Mouse (Mus musculus): ENCODE results near the gene Adgrg6. TPM values are rescaled to one million over a fixed set of nuclear protein-coding genes. Genes with fewer than 3 reads are reported as not detected.

Adgrg6 gene
- polyA plus RNA-seq, 1 experiment from 2014 or later: 4.2 TPM

DNA sequence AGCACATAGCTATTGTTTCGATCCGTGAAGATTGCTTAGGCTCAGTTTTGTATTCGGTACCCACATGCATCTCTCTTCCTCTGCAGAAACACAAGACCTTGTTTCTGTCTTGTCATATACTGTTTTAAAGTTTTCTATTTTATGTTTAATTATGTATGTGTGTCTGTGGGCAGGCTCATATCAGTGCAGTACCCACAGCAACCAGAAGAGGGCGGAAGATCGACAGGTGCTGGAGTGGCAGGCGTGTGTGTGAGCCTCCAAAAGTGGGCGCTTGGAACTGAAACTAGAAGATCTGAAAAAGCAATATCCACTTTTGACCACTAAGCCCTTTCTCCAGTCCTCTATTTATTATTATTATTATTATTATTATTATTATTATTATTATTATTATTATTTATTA lies 95.4 kb downstream of the Adgrg6 start:
- no peaks in the 10 kb centered on the region for H3K36me3 ChIP-seq
- ATAC-seq (ENCODE audit: low FRiP score): no peak
- 78% methylated on average over 7 of the region's 7 CpGs for WGBS

DNA sequence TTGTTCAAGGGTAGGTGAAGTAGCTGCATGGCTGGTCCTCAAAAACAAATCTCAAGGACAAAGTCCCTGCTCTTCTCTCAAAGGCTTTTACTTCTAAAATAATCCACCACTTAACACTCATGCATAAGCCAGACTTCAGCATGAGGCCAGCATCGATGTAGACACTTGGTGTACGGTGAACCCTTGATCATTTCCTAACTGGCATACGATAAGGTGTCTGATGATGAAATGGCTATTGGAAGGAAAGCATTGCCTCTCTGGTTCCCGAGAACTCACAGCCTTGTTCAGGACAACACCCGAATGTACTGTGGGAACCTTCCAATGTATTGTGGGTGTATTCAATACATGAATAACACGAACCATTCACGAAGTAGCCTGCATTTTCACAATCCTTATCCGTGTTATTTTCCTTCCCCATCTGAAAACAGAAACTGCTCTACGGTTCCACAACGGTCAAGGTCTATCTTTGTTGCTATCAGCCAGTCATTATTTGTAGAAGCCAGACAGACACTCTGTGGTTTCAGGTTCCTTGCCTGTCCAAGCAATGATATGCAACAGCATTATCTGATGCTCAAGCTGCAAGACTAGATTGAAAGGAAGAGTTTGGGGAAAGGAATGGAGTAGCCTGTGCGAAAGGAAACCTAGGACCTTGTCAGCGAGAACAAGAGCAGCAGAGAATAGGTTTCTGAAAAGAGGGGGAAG lies 99.7 kb downstream of the Adgrg6 start:
- Histone ChIP-seq H3K36me3 (no peaks in the 10 kb centered on the region), H3K27ac (no peak overlapping the region)

More for the DNA sequence above, 95.4 kb downstream of the Adgrg6 start:
- Histone ChIP-seq H3K27ac (no peak overlapping the region), H3K4me1 (no peaks in the 10 kb centered on the region), H3K27me3 (no peaks in the 10 kb centered on the region), H3K9me3 (replicated peaks) (no peaks in the 10 kb centered on the region), H3K9ac (no peak overlapping the region), H3K4me2 (replicated peaks) (no peak overlapping the region), H3K4me3 (no peak overlapping the region)

DNA sequence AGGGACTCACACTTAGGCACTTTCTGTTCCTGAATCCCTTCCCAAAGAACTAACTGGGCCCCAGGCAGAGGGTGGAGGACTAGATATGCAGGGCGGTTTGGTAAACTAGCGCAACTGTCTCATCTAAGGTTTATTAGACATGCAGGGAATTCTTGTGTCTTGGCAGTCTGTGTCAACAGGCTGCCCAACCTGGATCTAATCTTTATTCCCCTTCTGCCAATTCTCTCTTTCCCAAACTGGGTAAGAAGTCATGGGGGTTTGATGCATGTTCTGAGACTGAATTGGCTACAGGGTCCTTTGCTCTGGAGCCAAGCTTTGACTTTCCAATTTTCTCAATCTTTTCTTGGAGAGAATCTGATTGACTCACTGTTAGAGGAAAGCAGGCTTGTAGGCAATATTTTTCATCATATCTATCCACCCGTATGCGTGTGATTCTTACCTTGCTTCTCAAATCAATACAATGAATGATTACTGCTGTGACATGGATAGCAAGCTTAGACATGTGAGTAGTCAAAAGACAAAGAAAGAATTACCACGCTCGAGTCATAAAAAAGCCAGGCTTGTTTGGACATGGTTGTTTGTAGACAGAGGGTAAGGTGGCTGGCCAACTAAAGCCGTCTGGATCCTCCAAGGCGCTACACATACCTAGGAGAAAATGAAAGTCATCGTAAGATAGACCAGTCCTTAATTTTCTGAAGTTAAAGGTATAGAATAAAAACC lies 104.4 kb downstream of the Adgrg6 start:
- H3K9me3 ChIP-seq (replicated peaks): no peaks in the 10 kb centered on the region
- no peak overlapping the region for H3K4me2 ChIP-seq (replicated peaks)
- ATAC-seq (ENCODE audit: low FRiP score): no peak
- H3K36me3 ChIP-seq: no peaks in the 10 kb centered on the region
- no peaks in the 10 kb centered on the region for H3K4me1 ChIP-seq
- H3K27me3 ChIP-seq: no peaks in the 10 kb centered on the region
- H3K27ac ChIP-seq: no peak overlapping the region
- H3K9ac ChIP-seq: no peak overlapping the region
- WGBS: 94% methylated on average over 9 of the region's 9 CpGs
- H3K4me3 ChIP-seq: no peak overlapping the region

More for the DNA sequence above, 99.7 kb downstream of the Adgrg6 start:
- Histone ChIP-seq H3K4me2 (replicated peaks) (no peak overlapping the region), H3K9ac (no peak overlapping the region), H3K4me1 (no peaks in the 10 kb centered on the region), H3K4me3 (no peak overlapping the region), H3K27me3 (no peaks in the 10 kb centered on the region), H3K9me3 (replicated peaks) (no peaks in the 10 kb centered on the region)
- no peak for ATAC-seq (ENCODE audit: low FRiP score)
- 93% methylated on average over 12 of the region's 12 CpGs for WGBS

DNA sequence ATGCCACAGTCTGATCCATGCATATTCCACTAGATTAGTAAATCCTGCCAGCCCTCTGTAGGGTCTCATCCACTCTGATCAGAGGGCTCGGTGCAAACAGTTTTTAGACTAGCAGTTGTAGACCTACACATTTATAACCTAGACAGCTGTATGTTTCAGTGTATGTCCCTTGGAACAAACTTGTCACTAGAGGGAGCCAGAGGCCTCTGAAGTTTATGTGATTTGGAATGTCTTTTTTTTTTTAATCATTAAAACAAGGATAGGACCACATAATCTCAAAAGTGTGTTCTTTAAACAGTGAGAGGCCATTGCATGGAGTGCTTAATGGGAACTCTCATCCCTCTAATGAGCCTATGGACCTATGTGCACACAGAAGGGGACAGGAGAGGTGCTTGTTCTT lies 141.4 kb downstream of the Adgrg6 start:
- Histone ChIP-seq H3K4me3 (no peak overlapping the region), H3K4me2 (replicated peaks) (no peak overlapping the region), H3K9me3 (replicated peaks) (peaks cover 16% of the 10 kb centered on the region), H3K36me3 (no peaks in the 10 kb centered on the region), H3K27me3 (no peaks in the 10 kb centered on the region), H3K9ac (no peak overlapping the region), H3K4me1 (no peaks in the 10 kb centered on the region), H3K27ac (no peak overlapping the region)
- 73% methylated on average over 1 of the region's 1 CpGs for WGBS
- 0 out of 2 replicates have a peak, but pooled peaks have one; percentile 43 for ATAC-seq (ENCODE audit: low FRiP score)

DNA sequence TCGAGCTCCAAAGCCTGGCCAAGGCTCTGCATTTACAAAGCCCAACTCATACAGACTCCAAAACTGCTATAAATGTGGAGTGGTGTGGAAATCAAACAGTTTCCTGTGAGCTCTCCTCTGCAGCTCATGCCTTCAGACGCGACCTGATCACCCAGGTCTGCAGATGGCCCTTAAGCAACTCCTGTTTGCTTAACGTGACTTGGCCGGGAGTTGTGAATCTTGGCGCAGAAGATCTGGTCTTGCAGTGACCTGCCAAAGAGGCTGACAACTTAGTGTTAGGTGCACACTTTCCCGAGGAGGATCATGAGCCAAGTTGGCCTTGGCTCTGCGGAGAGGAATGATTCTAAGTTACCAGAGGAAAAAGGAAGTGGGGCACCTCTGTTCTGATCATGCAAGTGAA lies 143.7 kb downstream of the Adgrg6 start:
- no peaks in the 10 kb centered on the region for H3K4me1 ChIP-seq
- H3K27ac ChIP-seq: no peak overlapping the region
- H3K27me3 ChIP-seq: no peaks in the 10 kb centered on the region
- no peak overlapping the region for H3K4me3 ChIP-seq
- 85% methylated on average over 8 of the region's 8 CpGs for WGBS
- no peak for ATAC-seq (ENCODE audit: low FRiP score)
- H3K4me2 ChIP-seq (replicated peaks): no peak overlapping the region
- H3K36me3 ChIP-seq: no peaks in the 10 kb centered on the region
- no peak overlapping the region for H3K9ac ChIP-seq
- peaks cover 5% of the 10 kb centered on the region for H3K9me3 ChIP-seq (replicated peaks)

DNA sequence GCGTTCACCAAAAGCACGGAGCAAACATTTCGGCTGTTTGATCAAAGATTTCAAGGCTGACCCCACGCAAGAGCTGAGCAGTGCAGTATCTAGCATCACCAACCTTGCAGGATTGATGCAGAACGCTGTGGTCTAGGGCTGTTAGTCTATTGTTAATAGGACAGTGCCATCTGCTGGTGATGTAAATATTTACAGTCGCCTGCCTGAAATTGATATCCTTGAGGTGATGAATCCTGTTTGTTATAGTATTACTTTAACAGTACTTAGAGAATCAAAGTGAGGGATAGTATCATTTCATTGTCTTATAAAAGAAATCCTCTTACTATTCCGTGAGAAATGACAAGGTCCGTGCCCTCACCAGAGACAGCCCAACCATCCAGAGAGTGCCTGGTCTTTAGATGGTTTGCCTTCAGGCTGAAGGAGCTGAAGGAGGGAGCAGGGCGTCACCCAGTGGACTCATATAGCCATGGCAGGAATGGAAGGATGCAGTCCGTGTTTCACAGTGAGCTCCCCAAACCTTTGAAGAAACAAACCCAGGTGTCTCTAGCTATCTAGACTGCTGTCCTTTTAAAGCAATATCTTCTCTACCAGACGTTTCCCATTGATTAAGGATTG lies 154.3 kb downstream of the Adgrg6 start:
- Histone ChIP-seq H3K4me2 (replicated peaks) (no peak overlapping the region), H3K9me3 (replicated peaks) (no peaks in the 10 kb centered on the region), H3K27ac (no peak overlapping the region), H3K9ac (no peak overlapping the region), H3K36me3 (no peaks in the 10 kb centered on the region), H3K4me3 (no peak overlapping the region), H3K27me3 (no peaks in the 10 kb centered on the region), H3K4me1 (no peaks in the 10 kb centered on the region)
- 14% methylated on average over 11 of the region's 11 CpGs for WGBS
- ATAC-seq (ENCODE audit: low FRiP score): peak; percentile 92

DNA sequence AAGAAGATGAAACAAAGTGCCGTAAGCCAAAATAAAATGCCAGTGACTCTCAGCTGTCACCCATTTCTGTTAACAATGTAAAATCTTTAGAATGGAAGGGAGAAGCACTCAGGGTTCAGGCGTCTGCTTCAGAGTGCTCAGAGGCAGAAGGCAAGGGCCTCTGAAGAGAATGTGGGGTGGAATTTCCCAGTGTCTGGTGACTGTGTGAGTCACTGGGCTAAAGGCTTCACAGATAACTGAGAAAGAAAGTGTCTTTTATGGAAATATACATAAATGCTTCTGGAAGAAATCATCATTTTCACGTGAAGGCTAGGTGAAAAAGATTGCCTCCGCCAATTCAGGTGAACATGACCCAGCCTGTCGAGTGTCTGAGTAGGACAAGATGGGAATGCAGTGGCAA lies 159.9 kb downstream of the Adgrg6 start:
- Histone ChIP-seq H3K4me2 (replicated peaks) (no peak overlapping the region), H3K36me3 (no peaks in the 10 kb centered on the region), H3K27me3 (no peaks in the 10 kb centered on the region), H3K9ac (no peak overlapping the region), H3K27ac (no peak overlapping the region), H3K4me1 (no peaks in the 10 kb centered on the region), H3K9me3 (replicated peaks) (no peaks in the 10 kb centered on the region), H3K4me3 (no peak overlapping the region)
- no peak for ATAC-seq (ENCODE audit: low FRiP score)
- WGBS: 89% methylated on average over 5 of the region's 5 CpGs

DNA sequence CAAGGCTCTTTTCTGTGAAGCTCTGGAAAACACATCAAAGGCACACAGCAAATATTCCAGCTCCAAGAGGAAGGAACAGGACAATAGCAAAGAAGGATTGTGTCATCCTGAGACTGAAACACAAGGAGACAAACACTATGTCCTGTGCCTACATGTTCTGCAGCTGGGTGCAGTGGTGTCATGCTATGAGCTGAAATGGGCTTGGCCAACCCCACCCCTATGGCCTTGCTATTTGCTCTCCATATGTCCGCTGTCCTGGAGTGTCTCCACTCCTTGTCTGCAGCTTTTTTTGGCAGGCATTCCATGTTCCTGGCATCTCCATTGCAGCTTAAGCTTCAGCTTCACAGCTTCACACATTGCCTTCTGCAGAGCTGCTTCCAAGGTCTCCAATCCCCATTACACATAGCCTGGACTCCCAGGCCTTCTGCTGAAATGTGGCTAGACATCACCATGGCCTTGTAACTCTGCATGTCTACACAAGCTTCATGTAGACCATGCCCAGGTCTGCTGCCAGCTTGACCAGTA lies 180.3 kb downstream of the Adgrg6 start:
- WGBS: 86% methylated on average over 1 of the region's 1 CpGs
- no peak for ATAC-seq (ENCODE audit: low FRiP score)
- H3K9me3 ChIP-seq (replicated peaks): no peaks in the 10 kb centered on the region
- H3K4me2 ChIP-seq (replicated peaks): no peak overlapping the region
- H3K27me3 ChIP-seq: no peaks in the 10 kb centered on the region
- no peaks in the 10 kb centered on the region for H3K4me1 ChIP-seq
- no peak overlapping the region for H3K4me3 ChIP-seq
- H3K9ac ChIP-seq: no peak overlapping the region
- no peak overlapping the region for H3K27ac ChIP-seq
- H3K36me3 ChIP-seq: no peaks in the 10 kb centered on the region

DNA sequence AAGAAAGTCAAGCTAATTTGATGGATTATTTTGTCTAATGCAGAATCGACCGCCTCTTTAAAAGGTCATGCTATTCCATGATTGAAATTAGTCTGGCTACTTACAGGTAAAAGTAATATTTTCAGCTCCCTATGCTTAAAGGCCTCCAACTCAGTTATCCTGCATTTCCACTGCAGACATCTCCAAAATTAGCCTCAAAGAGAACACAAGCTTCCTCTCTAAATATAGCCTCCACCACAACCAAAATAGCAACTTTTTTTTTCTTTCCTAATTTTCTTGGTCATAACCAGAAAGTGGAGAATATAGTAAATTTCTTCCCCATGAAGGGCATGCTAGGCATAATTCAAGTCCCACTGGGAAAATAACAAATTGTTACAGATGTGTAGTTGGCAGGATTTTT lies 182.2 kb downstream of the Adgrg6 start:
- Histone ChIP-seq H3K27ac (no peak overlapping the region), H3K4me2 (replicated peaks) (no peak overlapping the region), H3K4me1 (no peaks in the 10 kb centered on the region), H3K27me3 (no peaks in the 10 kb centered on the region), H3K36me3 (no peaks in the 10 kb centered on the region), H3K4me3 (no peak overlapping the region), H3K9ac (no peak overlapping the region), H3K9me3 (replicated peaks) (no peaks in the 10 kb centered on the region)
- ATAC-seq (ENCODE audit: low FRiP score): no peak
- 93% methylated on average over 2 of the region's 2 CpGs for WGBS

DNA sequence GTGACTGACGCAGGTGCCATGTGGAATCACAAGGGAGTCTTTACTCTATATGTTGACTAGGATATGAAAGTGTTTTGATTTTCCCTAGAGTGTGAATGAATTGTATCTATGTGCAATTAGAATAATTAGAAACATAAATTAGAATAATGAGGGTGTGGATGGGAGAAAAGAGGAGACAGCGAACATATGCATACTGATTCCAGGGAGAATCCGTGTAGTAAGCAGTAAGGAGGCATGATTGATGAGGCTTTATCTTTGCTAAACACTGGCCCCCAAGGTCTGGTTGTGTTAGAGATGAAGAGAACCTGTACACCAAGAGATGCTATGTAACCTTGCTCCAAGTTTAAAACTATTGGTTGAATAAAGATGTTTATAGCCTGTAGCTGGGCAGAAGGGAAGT lies 187.2 kb downstream of the Adgrg6 start:
- Histone ChIP-seq H3K4me3 (no peak overlapping the region), H3K4me1 (no peaks in the 10 kb centered on the region), H3K4me2 (replicated peaks) (no peak overlapping the region), H3K36me3 (no peaks in the 10 kb centered on the region), H3K9me3 (replicated peaks) (no peaks in the 10 kb centered on the region), H3K27ac (no peak overlapping the region), H3K9ac (no peak overlapping the region), H3K27me3 (no peaks in the 10 kb centered on the region)
- WGBS: 74% methylated on average over 3 of the region's 3 CpGs
- ATAC-seq (ENCODE audit: low FRiP score): peak; percentile 78; the same call in 1 of the 2 replicates

Data from hindbrain, embryonic 12.5 days (tissue).